Mouse (Mus musculus): ENCODE results near the gene Lclat1.

Gene Lclat1

GRCm38 (mm10) chr17:73107158-73108157 lies at the start of gene Lclat1:
Gene Lclat1 (plus strand): TSS chr17:73107985.
- DNase-seq, result peak; percentile 96

GRCm38 (mm10) chr17:73058319-73058718 lies 49.5 kb upstream of the Lclat1 start:
- DNase-seq, result no peak

GRCm38 (mm10) chr17:73060224-73060896 lies 47.4 kb upstream of the Lclat1 start:
- DNase-seq, result no peak

- DNase-seq, result no peak
Measured at GRCm38 (mm10) chr17:73060897-73061252, 46.9 kb upstream of the Lclat1 start.

GRCm38 (mm10) chr17:73062701-73063100 lies 45.1 kb upstream of the Lclat1 start:
- no peak for DNase-seq

GRCm38 (mm10) chr17:73063299-73063698 lies 44.5 kb upstream of the Lclat1 start:
- DNase-seq, result no peak

GRCm38 (mm10) chr17:73063781-73064180 lies 44.0 kb upstream of the Lclat1 start:
- DNase-seq, result no peak

GRCm38 (mm10) chr17:73066387-73067169 lies 41.2 kb upstream of the Lclat1 start:
- no peak for DNase-seq

- peak; percentile 34 for DNase-seq
Measured at GRCm38 (mm10) chr17:73067423-73067822, 40.4 kb upstream of the Lclat1 start.

- DNase-seq, result no peak
Measured at GRCm38 (mm10) chr17:73068321-73068992, 39.3 kb upstream of the Lclat1 start.

- no peak for DNase-seq
Measured at GRCm38 (mm10) chr17:73070466-73070865, 37.3 kb upstream of the Lclat1 start.

- DNase-seq, result no peak
Measured at GRCm38 (mm10) chr17:73071725-73072263, 36.0 kb upstream of the Lclat1 start.

- no peak for DNase-seq
Measured at GRCm38 (mm10) chr17:73072286-73072685, 35.5 kb upstream of the Lclat1 start.

GRCm38 (mm10) chr17:73074631-73075030 lies 33.2 kb upstream of the Lclat1 start:
- DNase-seq, result no peak

- no peak for DNase-seq
Measured at GRCm38 (mm10) chr17:73075238-73075890, 32.4 kb upstream of the Lclat1 start.

- no peak for DNase-seq
Measured at GRCm38 (mm10) chr17:73077638-73078037, 30.1 kb upstream of the Lclat1 start.

- DNase-seq, result no peak
Measured at GRCm38 (mm10) chr17:73081360-73082133, 26.2 kb upstream of the Lclat1 start.

- no peak for DNase-seq
Measured at GRCm38 (mm10) chr17:73082506-73083196, 25.1 kb upstream of the Lclat1 start.

GRCm38 (mm10) chr17:73087045-73087910 lies 20.5 kb upstream of the Lclat1 start:
- peak; percentile 62 for DNase-seq
